Mouse (Mus musculus): ENCODE data around the gene Cd200r3. TPM values are rescaled to one million over a fixed set of nuclear protein-coding genes. Genes with fewer than 3 reads are reported as not detected.

Gene Cd200r3
- polyA plus RNA-seq, 1 experiment from 2014 or later, result 0.98 TPM

DNA sequence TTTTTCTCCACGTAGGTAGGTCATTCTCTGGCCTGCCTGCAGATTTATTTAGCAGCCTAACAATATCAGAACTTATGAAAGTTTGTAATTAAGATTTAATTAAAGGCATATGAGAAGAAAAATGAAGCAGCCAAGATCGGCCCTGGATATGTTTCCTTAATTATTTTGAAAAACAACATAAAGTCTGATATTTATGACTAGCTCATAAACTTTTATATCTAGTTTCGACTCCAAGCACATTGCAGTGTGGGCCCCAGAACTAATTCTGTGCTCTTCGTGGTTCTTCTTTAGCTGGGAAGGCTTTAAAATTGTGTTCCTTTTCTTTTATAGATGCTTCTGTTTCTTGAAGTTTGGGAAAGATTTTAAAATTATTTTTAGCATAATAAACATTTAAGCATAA is 23.4 kb downstream of the Cd200r3 start:
- no peak for ATAC-seq (ENCODE audit: low read depth)
- H3K36me3 ChIP-seq (ENCODE audit: control insufficient read depth, insufficient read depth), result no peaks in the 10 kb centered on the region
- WGBS (ENCODE audit: insufficient replicate concordance), result 47% methylated on average over 4 of the region's 4 CpGs
- H3K9ac ChIP-seq (ENCODE audit: low read depth, low read length), result no peak overlapping the region
- H3K9me3 ChIP-seq (replicated peaks; ENCODE audit: control insufficient read depth, low read length), result no peaks in the 10 kb centered on the region
- no peak overlapping the region for H3K4me2 ChIP-seq (ENCODE audit: low read depth, low read length)
- H3K4me3 ChIP-seq (ENCODE audit: low read depth, low read length), result no peak overlapping the region
- H3K27me3 ChIP-seq (ENCODE audit: control insufficient read depth, insufficient read depth, low read depth, low read length), result no peaks in the 10 kb centered on the region
- H3K27ac ChIP-seq (ENCODE audit: low read length), result no peak overlapping the region
- H3K4me1 ChIP-seq (ENCODE audit: control insufficient read depth, low read depth, low read length), result peaks cover 2% of the 10 kb centered on the region; the same call in 1 of the 2 replicates

DNA sequence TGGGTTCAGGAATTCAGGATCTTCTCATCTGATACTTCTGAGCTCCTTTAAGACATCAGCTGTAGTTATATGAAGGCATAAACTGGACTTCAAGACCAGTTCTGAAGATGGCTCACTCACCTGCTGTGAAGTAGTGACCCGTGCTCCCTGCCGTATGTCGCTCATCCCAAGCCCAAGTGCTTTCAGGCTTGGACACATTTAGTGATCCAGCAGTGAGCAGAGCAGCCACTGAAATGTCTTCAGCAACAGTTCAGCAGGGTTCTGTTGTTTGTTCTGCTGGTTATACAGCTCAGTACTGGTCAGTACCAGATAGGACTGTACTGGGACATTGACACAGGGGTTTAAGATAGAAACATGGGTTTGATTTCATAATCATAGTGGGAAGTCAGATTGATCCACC is 24.6 kb downstream of the Cd200r3 start:
- Histone ChIP-seq H3K9ac (ENCODE audit: low read depth, low read length) (no peak overlapping the region), H3K27me3 (ENCODE audit: control insufficient read depth, insufficient read depth, low read depth, low read length) (no peaks in the 10 kb centered on the region), H3K27ac (ENCODE audit: low read length) (no peak overlapping the region), H3K4me1 (ENCODE audit: control insufficient read depth, low read depth, low read length) (no peaks in the 10 kb centered on the region), H3K4me3 (ENCODE audit: low read depth, low read length) (no peak overlapping the region), H3K36me3 (ENCODE audit: control insufficient read depth, insufficient read depth) (no peaks in the 10 kb centered on the region), H3K4me2 (ENCODE audit: low read depth, low read length) (no peak overlapping the region), H3K9me3 (replicated peaks; ENCODE audit: control insufficient read depth, low read length) (no peaks in the 10 kb centered on the region)
- no peak for ATAC-seq (ENCODE audit: low read depth)
- 77% methylated on average over 3 of the region's 3 CpGs for WGBS (ENCODE audit: insufficient replicate concordance)

DNA sequence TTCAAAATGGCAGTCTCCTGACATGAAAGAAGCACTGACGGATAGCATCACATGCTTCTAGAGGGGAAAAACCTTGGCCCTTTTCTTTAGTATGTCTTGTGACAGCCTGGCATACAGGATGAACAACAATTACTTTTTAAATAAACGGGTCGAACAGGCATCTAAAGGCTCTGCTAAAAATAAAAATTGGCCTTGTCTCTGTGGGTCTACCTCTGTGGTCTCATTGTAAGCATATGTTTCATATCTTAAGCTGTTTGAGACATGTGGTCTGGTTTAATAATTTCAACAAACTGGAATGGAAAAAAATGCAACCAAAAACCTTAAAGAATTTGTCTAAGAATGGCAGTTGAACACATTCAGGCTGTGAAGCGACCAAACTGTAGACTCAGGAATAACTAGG is 27.4 kb downstream of the Cd200r3 start:
- H3K36me3 ChIP-seq (ENCODE audit: control insufficient read depth, insufficient read depth), result no peaks in the 10 kb centered on the region
- no peaks in the 10 kb centered on the region for H3K27me3 ChIP-seq (ENCODE audit: control insufficient read depth, insufficient read depth, low read depth, low read length)
- WGBS (ENCODE audit: insufficient replicate concordance), result 48% methylated on average over 4 of the region's 4 CpGs
- H3K27ac ChIP-seq (ENCODE audit: low read length), result no peak overlapping the region
- ATAC-seq (ENCODE audit: low read depth), result no peak
- H3K4me3 ChIP-seq (ENCODE audit: low read depth, low read length), result no peak overlapping the region
- H3K4me1 ChIP-seq (ENCODE audit: control insufficient read depth, low read depth, low read length), result no peaks in the 10 kb centered on the region
- H3K4me2 ChIP-seq (ENCODE audit: low read depth, low read length), result no peak overlapping the region
- no peak overlapping the region for H3K9ac ChIP-seq (ENCODE audit: low read depth, low read length)
- no peaks in the 10 kb centered on the region for H3K9me3 ChIP-seq (replicated peaks; ENCODE audit: control insufficient read depth, low read length)

DNA sequence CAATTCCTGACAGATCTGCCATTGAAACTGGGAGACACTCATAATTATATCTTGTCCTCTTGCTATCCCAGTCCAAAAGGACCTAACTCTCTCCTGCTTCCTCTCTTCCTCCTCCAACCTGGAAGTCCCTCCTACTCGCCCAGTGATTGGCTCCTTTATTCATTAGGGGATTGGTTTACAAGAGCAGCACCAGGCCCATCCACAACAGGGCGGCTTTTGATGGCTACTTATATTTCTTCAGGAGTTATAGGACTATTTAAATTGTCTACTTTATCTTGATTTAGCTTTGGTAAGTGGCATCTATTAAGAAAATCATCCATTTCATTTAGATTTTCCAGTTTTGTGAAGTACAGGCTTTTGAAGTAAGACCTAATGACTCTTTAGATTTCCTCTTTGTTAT is 30.6 kb downstream of the Cd200r3 start:
- no peak overlapping the region for H3K4me2 ChIP-seq (ENCODE audit: low read depth, low read length)
- no peaks in the 10 kb centered on the region for H3K27me3 ChIP-seq (ENCODE audit: control insufficient read depth, insufficient read depth, low read depth, low read length)
- 50% methylated on average over 2 of the region's 2 CpGs for WGBS (ENCODE audit: insufficient replicate concordance)
- no peaks in the 10 kb centered on the region for H3K9me3 ChIP-seq (replicated peaks; ENCODE audit: control insufficient read depth, low read length)
- H3K36me3 ChIP-seq (ENCODE audit: control insufficient read depth, insufficient read depth), result no peaks in the 10 kb centered on the region
- H3K4me3 ChIP-seq (ENCODE audit: low read depth, low read length), result no peak overlapping the region
- H3K27ac ChIP-seq (ENCODE audit: low read length), result no peak overlapping the region
- H3K4me1 ChIP-seq (ENCODE audit: control insufficient read depth, low read depth, low read length), result no peaks in the 10 kb centered on the region
- no peak overlapping the region for H3K9ac ChIP-seq (ENCODE audit: low read depth, low read length)
- no peak for ATAC-seq (ENCODE audit: low read depth)

DNA sequence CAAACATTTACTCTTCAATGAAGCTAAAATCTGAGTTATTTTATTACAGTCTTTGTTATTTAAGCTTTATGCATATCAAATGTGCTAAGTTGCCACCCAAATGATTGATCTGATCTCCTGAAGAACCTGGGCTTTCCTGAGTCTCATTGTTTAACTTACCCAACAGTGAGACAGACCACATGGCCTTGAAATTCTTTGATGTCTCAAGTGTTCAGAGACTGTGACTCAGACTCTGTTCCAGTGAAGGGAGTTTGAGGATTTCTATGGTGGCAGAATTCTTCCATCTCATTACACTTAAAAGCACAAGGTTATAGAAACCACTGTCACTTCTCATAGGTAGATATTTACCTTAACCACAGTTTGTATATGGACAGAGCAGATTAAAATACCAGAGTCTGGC is 32.6 kb downstream of the Cd200r3 start:
- Histone ChIP-seq H3K4me3 (ENCODE audit: low read depth, low read length) (no peak overlapping the region), H3K36me3 (ENCODE audit: control insufficient read depth, insufficient read depth) (no peaks in the 10 kb centered on the region), H3K4me2 (ENCODE audit: low read depth, low read length) (no peak overlapping the region), H3K27me3 (ENCODE audit: control insufficient read depth, insufficient read depth, low read depth, low read length) (no peaks in the 10 kb centered on the region), H3K9ac (ENCODE audit: low read depth, low read length) (no peak overlapping the region), H3K27ac (ENCODE audit: low read length) (no peak overlapping the region), H3K4me1 (ENCODE audit: control insufficient read depth, low read depth, low read length) (no peaks in the 10 kb centered on the region), H3K9me3 (replicated peaks; ENCODE audit: control insufficient read depth, low read length) (no peaks in the 10 kb centered on the region)
- no peak for ATAC-seq (ENCODE audit: low read depth)

DNA sequence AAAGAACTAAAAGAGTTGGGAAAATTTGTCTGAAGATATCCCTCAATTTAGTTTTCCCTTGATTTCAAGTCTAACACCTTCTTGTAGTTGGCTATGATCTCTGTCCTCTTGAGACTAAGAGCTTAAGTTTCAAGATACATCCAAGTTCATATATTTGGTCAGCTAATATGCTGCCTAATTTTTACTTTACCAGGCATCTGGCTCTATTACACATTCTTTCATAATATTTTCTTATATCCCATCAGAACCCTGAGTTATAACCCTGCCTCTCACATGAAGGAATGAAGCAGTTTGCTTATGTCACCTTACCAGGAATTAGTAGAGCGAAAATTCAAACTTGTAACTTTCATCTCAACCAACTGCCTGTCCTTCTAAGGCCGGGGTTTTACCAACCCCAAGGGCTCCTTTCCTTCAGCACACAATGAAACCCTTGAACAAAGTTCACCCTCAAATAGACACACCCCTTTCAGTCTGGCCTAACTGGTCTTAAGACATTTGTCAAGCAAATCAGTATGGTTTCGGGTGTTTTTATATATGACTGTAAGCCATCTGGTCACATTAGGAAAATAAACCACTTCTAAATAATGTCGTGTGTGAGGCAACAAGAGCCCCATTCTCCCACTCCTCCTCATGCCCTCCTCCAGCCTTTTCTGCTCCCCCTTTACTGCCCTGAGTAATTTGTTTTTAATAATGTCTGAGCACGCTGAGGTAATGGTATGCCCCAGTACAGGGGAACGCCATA is 33.6 kb downstream of the Cd200r3 start:
- H3K27me3 ChIP-seq (ENCODE audit: control insufficient read depth, insufficient read depth, low read depth, low read length), result no peaks in the 10 kb centered on the region
- H3K27ac ChIP-seq (ENCODE audit: low read length), result no peak overlapping the region
- no peak overlapping the region for H3K4me3 ChIP-seq (ENCODE audit: low read depth, low read length)
- 60% methylated on average over 6 of the region's 6 CpGs for WGBS (ENCODE audit: insufficient replicate concordance)
- no peak overlapping the region for H3K4me2 ChIP-seq (ENCODE audit: low read depth, low read length)
- H3K9ac ChIP-seq (ENCODE audit: low read depth, low read length), result no peak overlapping the region
- H3K9me3 ChIP-seq (replicated peaks; ENCODE audit: control insufficient read depth, low read length), result no peaks in the 10 kb centered on the region
- H3K4me1 ChIP-seq (ENCODE audit: control insufficient read depth, low read depth, low read length), result no peaks in the 10 kb centered on the region
- no peaks in the 10 kb centered on the region for H3K36me3 ChIP-seq (ENCODE audit: control insufficient read depth, insufficient read depth)
- ATAC-seq (ENCODE audit: low read depth), result no peak

DNA sequence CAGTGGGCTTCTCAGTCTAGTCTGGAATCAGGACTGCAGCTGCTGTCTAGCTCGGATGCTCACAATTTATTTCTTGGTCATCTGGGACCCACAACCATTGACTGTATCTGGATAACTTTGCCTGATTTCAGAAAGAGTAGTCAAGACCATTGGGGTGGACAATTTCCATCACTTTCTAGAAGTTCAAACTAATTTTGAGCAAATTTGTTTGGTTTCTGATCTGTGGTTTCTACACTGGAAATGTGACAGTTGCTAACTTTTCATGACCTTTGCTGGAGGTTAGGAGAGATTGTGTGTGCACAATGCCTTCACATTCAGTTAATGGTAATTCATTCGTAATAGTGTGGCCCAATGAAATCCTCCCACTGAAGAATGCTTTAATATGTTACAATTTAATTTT is 34.7 kb downstream of the Cd200r3 start:
- no peaks in the 10 kb centered on the region for H3K36me3 ChIP-seq (ENCODE audit: control insufficient read depth, insufficient read depth)
- H3K9me3 ChIP-seq (replicated peaks; ENCODE audit: control insufficient read depth, low read length), result no peaks in the 10 kb centered on the region
- H3K4me3 ChIP-seq (ENCODE audit: low read depth, low read length), result no peak overlapping the region
- ATAC-seq (ENCODE audit: low read depth), result no peak
- no peaks in the 10 kb centered on the region for H3K4me1 ChIP-seq (ENCODE audit: control insufficient read depth, low read depth, low read length)
- WGBS (ENCODE audit: insufficient replicate concordance), result 46% methylated on average over 2 of the region's 2 CpGs
- H3K4me2 ChIP-seq (ENCODE audit: low read depth, low read length), result no peak overlapping the region
- H3K27me3 ChIP-seq (ENCODE audit: control insufficient read depth, insufficient read depth, low read depth, low read length), result no peaks in the 10 kb centered on the region
- no peak overlapping the region for H3K9ac ChIP-seq (ENCODE audit: low read depth, low read length)
- no peak overlapping the region for H3K27ac ChIP-seq (ENCODE audit: low read length)

DNA sequence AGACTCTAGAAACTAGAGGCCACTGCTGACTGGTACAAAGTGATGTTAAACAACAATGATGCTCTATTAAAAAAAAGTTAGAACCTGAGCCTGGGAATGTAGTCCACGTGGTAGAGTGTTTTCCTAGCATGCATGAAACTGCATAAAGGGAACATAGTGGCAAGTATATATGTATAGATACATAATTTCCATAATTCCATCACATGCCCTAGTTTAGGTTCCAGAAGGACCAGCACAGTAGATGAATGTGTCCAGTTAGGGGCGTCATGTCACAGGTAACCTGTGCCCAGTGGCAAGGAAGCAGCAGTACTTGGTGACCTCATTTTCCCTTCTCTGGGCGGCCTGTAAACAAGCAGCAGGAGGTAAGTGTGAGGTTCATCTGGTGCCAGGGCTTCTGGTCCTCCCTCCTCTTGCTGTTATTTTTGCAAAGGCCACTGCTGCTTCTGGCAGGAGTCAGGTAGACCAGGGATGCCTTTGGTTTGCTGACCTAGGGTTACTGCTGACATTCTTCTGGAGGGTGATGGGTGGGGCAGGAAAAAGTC is 35.9 kb downstream of the Cd200r3 start:
- Histone ChIP-seq H3K4me3 (ENCODE audit: low read depth, low read length) (no peak overlapping the region), H3K4me1 (ENCODE audit: control insufficient read depth, low read depth, low read length) (no peaks in the 10 kb centered on the region), H3K36me3 (ENCODE audit: control insufficient read depth, insufficient read depth) (no peaks in the 10 kb centered on the region), H3K27ac (ENCODE audit: low read length) (no peak overlapping the region), H3K4me2 (ENCODE audit: low read depth, low read length) (no peak overlapping the region), H3K9ac (ENCODE audit: low read depth, low read length) (no peak overlapping the region), H3K27me3 (ENCODE audit: control insufficient read depth, insufficient read depth, low read depth, low read length) (no peaks in the 10 kb centered on the region), H3K9me3 (replicated peaks; ENCODE audit: control insufficient read depth, low read length) (no peaks in the 10 kb centered on the region)
- ATAC-seq (ENCODE audit: low read depth), result no peak
- WGBS (ENCODE audit: insufficient replicate concordance), result 53% methylated on average over 3 of the region's 3 CpGs

DNA sequence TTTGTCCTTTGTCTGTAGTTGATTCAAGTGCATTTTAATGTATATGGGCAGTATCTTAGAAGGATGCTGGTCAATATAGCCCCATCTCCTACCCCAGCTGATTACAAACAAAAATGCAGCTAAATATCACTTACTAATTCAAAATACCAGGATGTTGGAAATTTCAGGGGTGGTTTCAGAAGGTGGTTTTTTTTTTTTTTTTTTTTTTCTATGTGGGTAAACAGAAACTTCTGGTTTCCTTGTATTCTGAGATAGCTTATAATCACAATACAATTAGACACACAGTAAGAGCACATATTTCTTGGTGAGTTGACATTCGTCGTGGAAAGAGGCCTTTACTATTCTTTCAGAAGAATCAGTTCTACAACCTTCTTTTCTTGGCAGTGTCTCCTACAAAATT is 39.5 kb downstream of the Cd200r3 start:
- Histone ChIP-seq H3K4me2 (ENCODE audit: low read depth, low read length) (no peak overlapping the region), H3K27me3 (ENCODE audit: control insufficient read depth, insufficient read depth, low read depth, low read length) (no peaks in the 10 kb centered on the region), H3K9ac (ENCODE audit: low read depth, low read length) (no peak overlapping the region), H3K4me3 (ENCODE audit: low read depth, low read length) (no peak overlapping the region), H3K9me3 (replicated peaks; ENCODE audit: control insufficient read depth, low read length) (no peaks in the 10 kb centered on the region), H3K36me3 (ENCODE audit: control insufficient read depth, insufficient read depth) (no peaks in the 10 kb centered on the region), H3K27ac (ENCODE audit: low read length) (no peak overlapping the region), H3K4me1 (ENCODE audit: control insufficient read depth, low read depth, low read length) (no peaks in the 10 kb centered on the region)
- WGBS (ENCODE audit: insufficient replicate concordance), result 45% methylated on average over 2 of the region's 2 CpGs
- no peak for ATAC-seq (ENCODE audit: low read depth)
